Mouse (Mus musculus) embryo, embryonic 10 days (tissue): Measurements from ENCODE around the gene Cpeb3.
"Not testable (repeated sequence)": the region's sequence is repeated elsewhere in the genome, so short reads cannot be mapped to it uniquely, and the experiment has no call there.

Experiments
- DNase-seq: peaks from one replicate; pipeline ENCODE4 v3.0.0-alpha.2; 2015; ENCODE audit warnings: low spot score

The Cpeb3 gene

DNA sequence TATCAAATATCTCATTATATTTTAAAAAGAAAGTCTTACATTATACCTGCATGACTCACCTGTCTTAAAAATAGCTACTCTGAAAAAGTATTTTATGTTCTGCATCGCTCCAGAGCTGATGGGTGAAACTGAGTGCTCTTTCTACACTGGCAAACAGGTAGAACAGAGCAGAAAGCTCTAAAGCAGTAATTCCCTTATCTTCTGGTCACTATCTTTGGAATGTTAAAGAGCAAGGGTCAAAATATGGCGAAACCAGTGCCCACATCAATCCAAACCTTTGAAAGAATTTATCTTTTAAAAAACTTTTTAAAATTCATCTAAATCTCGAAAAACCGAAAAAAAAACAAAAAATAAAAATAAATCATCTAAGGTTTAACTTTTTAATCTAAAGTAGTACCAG, 52.4 kb downstream of the Cpeb3 start:
- no peak for DNase-seq

DNA sequence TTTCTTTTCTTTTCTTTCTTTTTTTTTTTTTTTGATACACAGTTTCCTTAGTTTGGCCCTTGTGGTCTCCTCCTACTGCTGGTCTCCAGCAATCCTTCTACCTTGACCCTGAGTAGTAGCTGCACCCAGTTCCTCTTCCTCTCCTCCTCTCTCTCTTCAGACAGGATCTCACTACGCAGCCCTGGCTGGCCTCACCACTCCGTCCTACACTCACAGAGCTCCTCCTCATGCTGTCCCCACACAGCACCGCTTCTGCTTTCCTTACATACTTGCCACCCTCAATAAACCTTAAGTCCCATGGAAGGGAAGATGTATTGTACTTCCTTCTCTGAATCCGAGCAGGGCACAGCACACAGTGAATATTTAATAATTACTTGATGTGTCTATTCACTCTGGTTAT, 61.3 kb downstream of the Cpeb3 start:
- no peak for DNase-seq

DNA sequence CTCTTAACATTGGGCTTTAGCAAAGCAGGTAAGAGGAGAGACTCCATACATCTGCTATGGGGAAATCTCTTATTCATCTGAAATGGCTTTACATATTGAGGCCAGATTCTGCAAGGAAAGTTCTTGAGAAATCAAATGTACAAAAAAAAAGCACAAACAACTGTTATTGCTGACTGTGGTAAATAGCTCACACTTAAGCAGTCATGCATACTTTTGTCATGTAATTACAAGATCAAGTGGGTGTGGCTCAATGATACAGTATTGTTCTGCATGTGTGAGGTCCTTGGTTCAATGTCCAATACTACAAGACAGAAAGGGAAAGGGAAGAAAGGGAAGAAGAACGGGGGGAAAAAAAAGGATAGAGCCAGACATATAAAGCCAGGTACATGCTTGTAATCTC, 62.6 kb downstream of the Cpeb3 start:
- DNase-seq: no peak

DNA sequence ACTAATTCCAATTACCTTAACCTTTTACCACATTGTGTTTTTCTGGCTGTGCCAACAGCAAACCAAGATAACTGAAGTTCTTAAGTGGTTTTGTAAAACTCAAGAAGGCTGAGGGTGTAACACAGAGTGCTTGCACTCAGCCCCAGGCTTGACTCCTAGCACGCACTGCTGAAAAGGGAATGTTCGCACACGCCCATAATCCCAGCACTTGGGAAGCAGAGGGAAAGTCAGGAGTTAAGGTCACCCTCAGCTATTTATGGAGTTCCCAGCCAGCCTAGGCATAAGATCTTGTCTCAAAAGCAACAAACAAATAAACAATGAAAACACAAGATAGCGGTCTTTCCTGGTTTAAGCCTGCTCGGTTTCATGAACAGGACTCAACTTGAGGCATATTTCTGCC, 63.0 kb downstream of the Cpeb3 start:
- no peak for DNase-seq

DNA sequence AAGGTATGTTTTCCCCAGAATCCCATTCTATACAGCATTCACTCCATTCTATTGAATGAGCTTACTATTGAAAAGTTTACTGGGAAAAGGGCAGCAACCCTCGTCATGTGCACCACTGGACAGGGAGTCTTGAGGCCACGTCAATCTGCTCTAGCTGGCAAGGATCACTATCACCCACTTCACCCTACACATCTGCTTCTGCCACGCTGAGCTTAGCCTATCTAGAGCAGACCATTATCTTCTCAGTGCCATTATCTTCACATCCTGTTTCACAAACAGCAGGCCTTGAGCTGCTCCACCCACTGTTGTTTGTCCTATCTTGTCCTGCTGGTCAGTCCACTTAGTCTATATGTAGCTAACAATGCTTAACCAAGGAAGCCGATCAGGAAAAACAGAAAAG, 66.8 kb downstream of the Cpeb3 start:
- no peak for DNase-seq

DNA sequence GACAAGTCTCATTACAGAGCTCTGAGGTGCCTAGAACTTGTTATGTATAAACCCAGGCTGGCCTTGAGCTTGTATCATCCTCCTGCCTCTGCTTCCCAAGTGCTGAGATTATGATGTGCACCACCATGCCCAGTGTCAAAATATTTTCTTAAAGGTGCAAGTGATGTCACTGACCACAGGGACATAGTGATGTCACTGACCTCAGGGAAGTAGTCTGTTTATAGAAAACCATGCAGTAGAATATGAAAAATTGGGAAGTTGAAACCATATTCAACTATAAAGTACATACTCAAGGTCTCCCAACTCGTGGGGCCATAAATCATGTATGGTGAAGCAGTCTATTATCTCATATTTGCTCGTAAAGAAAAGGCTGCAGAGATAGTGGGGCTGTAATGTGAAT, 71.3 kb downstream of the Cpeb3 start:
- no peak for DNase-seq

DNA sequence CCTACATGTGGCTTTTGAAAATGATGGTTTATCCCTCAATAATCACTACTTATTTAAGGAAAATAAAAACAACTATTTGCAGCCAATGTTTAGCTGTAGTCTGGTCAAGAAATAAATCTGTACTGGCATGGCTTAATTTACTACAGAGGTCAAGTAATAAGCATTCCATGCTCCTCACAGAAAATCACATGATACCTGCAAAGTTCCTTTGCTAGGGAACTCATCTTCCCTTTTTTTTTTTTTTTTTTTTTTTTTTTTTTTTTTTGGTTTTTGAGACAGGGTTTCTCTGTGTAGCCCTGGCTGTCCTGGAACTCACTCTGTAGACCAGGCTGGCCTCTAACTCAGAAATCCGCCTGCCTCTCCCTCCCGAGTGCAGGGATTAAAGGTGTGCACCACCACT, 72.9 kb downstream of the Cpeb3 start:
- DNase-seq: not testable (repeated sequence)

DNA sequence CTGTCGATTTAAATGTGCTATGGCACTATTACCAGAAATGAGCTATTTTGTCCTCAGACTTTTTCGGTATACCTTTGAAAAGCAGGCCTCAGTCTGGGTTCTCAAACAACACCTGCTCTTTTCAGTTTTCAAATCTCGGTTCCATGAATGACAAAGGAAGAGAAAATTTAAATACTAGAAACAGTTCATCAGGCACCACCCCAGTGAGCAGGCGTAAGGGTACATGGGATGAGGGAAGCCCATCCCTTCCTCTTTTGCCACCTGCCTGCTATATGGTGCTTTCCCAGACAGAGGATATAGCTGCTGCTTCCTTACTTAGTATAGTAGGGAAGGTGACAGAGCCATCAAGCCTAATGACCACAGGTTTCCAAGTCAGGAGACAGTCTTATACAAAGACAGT, 74.7 kb downstream of the Cpeb3 start:
- DNase-seq: no peak

DNA sequence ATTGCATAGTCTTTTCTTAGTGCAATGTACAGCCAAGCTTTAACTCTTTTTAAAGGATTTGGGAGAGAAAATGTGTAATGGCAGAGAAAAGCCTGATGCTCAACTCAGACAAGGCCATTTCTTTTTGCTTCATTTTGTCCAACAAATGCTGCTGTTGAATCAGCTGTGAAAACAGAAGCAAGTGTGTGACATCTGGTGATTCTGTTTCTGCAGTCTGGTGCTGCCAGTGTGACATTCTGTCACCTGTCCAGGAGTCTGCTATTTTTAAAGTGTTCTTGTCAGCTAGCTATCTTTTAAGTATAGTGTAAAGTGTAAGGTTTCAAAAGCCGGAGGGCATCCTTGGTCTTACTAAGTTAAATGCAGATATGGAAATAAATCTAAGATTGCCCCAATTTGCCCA, 76.7 kb downstream of the Cpeb3 start:
- no peak for DNase-seq

DNA sequence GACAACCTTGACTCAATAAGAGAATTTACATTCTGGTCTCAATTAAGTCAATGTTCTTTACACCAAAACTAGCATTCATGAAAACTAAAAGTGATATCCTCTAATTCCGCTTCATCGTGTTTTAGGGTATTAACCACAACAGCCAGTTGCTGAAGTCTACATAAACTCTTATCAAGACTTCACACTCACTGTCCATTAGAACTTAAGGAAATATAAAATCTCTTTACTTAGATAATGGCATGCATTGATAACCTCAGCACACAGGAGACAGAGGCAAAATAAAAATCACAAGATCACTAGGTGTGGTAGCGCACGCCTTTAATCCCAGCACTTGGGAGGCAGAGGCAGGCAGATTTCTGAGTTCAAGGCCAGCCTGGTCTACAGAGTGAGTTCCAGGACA, 79.9 kb downstream of the Cpeb3 start:
- no peak for DNase-seq

DNA sequence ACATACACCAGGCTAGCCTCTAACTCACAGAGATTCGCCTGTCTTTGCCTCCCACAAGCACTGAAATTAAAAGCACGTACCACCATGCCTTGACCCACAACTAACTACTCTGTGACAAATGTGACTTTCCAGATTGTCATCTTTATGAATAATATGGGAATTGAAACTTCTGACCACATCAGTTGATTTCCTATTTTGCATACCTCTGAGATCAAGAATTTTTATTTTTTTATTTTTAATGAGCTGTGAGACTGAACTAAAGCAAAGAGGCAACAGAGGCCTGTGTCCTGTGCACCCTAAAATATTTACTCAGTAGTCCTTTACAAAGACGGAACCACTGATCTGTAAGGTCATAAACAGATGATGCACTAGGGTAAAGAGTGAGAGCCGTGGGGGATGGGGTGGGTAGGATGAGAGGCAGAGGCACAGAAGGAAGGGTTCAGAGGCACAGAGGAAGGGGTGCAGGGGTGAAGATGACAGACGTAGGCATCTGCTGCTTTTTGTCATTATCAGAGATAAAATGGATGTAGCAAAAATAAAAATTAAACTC, 81.3 kb downstream of the Cpeb3 start:
- DNase-seq: no peak

DNA sequence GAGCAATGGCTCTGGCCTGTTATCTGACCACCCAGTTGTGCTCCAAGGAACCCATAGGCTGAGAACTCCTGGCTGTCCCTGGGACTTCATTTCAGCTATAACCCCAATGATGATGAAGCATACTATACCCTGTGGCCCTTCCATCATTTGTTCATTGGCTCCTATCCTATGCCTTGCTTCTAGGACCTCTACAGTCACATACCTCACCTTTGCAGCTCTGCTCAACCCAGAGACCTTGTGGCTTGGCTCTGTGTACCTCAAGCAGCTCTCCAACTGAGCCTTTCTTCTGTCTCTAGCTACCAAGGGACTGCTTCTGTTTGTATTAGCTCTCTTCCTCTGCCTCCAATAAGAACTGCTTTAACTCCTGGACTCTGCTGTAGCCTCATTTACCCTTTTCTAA, 83.4 kb downstream of the Cpeb3 start:
- DNase-seq: no peak

DNA sequence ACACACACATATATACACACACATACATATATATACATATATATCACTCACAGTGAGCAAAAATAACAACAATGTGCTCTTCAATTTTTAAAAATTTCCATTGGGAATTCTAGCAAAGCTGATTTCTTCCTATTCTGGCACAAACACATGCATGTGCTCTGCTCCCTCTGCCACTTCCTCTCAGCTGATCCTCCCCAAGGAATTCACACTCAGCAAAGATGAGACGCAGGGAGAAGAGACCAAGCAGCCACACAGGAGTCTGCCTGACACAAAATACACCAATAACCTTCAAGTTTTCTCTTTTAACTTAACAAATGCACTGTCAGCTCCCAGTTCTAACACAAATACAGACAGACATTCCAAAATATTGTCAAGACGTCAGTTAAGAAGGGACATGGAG, 89.1 kb downstream of the Cpeb3 start:
- DNase-seq: no peak

DNA sequence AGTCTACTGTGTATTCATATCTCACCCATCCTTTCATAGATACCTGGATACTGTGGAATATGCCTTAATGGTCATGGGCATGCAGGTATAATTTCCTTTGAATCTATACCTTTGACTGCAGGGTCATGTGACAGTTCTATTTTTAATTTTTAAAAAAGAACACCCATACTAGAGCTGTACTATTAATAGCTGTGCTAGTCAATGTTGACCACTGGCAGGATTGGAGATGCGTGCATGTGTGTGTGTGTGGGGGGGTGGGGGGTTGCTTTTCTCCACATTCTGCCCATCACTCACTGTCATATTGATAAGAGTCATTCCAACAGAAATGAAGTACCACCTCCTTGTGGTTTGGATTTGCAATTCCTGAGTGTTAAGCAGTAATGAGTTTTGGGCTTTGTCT, 92.6 kb downstream of the Cpeb3 start:
- DNase-seq: no peak

DNA sequence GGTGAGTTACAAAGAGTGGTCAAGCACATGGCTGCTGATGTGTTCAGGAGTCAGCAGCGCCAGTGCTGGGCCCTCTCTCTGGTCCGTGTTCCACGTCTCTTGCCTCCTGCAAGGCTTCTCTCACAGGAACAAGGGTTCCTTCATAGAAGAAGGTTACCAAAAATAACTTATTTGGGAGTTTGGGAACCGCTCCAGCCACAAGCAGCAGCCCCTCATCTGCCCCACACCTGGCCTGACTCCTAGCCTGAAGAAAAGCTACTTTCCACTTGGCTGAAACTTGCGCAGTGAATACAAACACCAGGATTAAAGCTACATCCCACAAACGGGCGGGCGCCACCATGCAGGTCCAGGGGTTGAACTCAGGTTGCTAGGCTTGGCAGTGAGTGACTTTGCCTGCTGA, 93.0 kb downstream of the Cpeb3 start:
- DNase-seq: no peak

DNA sequence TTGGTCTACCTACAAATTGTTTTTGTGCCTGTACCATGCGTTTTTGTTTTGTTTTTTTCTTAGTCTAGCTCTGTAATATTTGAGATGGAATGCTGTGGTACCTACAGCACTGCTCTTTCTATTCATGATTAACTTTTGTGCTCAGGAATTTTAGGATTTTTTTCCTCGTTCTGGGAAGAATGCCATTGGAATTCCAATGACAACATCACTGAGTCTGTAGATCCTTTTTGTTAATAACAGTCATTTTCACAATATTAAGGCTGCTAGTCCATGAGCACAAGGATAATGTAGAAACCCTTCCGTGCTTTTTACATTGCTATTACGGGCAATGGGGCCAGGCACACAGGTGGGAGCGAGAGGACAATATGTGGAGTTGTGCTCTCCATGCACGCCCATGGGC, 96.6 kb downstream of the Cpeb3 start:
- no peak for DNase-seq

DNA sequence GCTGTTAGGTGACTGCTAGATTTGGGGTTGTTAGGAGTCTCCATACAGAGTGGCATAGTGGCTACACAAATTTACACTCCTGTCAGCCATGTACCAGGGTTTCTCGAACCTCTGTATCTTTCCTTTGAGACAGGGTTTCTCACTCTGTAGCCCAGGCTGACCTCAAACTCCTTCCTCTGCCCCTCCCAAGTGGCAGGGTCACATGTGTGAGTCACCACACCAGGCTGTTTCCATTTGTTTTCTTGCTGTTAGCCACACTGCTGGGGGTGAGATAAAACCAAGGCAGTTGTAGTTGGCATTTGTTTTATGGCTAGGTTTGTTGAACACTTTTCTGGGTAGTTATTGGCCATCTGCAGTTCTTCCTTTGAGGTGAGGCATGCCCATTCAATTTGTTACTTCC, 97.9 kb downstream of the Cpeb3 start:
- no peak for DNase-seq

DNA sequence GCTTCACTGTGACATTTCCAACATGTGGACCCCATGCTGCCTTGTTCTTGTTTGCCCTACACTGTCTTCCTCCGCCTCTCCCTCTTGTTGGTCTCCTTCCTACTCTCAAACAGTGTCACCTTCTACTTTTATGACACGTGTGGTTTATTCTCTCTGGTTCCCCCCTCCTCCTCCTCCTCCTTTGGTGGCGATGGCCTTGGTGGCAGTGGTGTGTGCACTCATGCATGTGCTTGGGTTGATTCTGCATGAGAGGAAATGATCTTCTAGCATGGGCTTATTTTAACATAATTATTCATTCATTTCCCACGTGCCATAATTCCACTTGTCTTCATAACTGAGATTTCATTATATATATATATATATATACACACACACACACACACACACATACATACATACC, 98.5 kb downstream of the Cpeb3 start:
- DNase-seq: no peak

DNA sequence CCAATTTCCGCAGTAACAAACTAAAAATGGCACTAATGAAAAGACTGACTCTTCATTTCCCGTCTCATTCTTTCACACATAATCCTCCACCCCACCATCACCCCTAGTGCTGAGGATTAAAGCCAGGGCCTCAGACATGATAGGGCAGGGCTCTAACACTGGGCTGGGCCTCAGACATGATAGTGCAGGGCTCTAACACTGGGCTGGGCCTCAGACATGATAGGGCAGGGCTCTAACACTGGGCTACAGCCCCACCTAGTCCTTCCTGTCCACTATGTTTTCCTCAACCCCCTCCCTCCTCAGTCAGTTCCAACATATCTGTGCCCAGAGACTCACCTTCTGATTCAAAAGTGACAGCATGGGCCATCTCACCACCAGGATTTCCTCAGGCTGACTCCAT, 107.7 kb downstream of the Cpeb3 start:
- no peak for DNase-seq

DNA sequence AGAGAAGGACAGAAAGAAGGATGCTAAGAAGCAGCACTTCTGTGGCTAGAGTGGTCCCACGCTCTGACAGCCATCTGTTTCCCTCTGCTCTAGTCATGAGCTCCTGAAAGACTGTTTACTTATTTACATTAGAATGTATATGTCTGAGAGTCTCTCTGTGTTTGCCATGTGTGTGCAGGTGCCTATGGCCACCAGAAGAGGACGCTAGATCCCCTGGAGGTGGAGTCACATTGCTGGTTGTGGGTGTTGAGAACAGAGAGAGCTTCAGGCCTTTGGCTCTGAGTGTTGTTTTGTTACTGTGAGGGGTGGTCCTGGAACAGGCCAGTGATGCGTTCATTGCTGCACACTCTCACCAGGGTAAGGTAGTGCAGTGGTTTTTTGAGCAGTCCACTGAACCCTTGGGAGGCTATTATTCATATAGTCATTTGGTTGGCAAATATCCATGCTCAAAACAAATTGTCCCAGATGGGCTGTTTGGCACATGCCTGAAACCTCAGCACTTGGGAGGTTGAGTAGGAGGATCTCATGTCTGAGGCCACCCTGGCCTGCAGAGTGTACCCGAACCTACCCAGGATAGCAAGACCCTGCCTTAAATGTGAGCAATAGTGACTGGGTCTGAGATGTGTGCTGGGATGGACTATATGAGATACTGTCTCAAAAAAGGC, 112.6 kb downstream of the Cpeb3 start:
- DNase-seq: no peak

DNA sequence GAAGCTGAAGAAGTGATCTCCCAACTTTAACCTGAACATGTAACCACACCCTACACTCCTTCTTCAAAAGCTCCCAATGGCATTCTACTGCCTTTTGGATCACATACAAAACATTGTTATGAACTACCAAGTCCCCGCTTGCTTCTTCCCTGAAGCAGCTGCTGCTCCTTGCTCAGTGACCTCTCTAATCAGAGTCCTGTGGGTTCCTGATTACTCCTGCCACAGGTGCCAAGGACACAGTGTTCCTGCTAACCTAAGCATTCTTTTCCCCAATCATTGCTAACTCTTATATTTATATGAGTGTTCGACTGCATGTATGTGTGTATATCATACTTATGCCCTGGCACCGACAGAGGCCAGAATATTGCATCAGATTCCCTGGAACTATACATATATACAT, 115.2 kb downstream of the Cpeb3 start:
- DNase-seq: no peak

DNA sequence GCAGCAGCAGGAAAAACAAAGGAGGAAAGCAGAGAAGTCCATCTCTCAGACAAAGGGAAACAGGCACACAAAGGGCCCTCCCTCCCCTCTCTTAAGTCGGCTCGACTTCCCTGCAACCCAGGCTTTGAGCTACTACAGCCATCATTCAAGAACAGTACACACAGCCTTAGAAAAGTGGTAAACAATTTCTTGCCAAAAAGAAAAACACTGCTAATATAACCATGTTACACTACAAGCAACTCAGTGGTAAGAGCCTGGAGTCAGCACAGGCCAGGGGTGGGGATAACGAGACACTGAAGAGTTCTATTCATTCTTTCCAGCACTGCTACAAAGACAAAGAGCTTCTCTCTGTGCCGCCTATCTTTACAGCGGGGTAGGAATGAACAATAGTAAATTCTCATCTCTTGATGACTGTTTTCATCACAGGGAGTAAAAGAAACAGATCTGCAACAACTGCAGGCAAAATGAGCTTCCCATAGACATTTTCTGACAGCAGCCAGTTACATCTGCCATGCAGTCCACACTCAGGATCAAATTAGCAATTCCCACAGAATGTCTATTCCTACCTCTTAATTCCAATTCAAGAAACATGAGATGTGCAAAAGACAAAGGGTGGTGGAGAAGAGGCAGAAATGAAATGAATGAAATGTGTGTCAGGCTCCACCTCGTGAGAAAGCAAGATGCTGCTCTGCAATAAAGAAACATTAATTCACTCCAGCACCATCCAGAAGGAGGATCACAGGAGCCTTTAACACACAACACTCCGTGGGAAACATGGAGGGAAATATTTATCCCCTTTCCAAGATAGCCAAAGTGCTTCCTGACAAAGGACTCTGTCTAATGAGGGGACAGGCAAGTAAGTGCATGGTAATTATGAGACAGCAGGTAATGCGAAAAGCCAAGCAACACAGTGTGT, 118.0 kb downstream of the Cpeb3 start:
- DNase-seq: peak; percentile 58

DNA sequence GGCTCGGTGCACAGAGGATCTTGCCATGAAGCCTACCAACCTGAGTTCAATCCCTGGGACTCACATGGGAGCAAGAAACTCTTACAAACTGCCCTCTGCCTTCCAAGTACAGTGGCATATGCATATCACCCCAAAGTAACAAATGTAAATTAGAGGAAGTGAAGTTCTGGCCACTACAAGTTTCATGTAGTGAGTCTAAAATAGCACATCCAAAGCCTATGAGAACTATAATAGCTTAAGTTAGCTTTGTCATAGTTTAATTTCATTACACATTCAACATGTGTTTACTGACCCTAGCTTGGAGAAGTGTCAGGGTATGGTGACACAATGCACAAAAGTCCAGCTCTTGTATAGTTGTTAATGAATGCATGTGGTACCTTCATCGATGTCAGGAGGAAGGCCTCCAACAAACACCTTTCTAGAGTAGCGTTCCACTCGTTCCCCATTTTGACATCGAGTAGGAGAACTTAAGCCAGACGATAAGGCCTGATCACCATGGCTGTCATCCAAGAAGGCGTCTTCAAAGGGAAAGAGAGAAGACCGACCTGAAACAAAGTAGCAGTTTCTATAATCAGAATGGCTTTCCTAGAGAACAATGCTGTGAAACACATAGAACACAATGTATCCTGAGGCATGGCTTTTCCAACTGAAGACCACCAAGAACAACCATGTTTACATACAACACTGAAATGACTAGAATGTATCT, 120.2 kb downstream of the Cpeb3 start:
- no peak for DNase-seq
